ENCODE assay signal across 8 mouse cellular contexts in the genomic region with DNA sequence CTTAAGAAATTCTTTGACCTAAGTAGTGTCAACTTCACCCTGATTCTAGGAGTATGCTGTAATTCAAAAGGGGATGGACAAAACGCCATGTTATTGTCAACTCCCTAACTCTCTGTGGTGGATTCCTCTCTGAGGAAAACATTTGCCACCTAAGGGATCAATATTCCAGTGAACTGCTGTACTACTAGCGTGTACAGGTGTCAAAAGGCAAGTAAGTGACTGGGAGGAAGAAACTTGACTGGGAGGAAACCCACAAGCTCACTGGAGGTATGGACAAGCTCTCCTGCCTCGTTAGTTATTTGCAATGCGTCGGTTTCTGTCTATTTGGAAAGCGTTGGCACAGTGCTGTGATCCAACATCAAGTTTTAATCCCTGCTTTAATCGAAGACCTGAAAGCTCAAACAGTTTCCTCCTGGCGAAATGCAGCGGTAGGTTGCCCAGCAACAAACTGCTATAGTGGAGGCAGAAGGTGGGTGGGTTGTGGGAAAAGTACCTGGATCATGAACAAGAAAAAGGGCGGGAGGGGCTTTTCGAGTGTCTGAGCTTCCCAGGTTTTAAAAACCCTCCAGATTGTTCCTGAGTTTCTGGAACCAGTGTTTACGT. TPM values are rescaled to one million over a fixed set of nuclear protein-coding genes. Genes with fewer than 3 reads are reported as not detected.
DNase-seq lines count a peak whose midpoint lies in the region; ATAC-seq and TF ChIP-seq lines count a peak whose summit lies in the region.

A gene (plus strand): TSS at position 252 of the 603 bp plus-strand sequence.

- no peaks in the 10 kb centered on the region for H3K9me3 ChIP-seq in heart, embryonic 13.5 days
- H3K9me3 ChIP-seq in midbrain, embryonic 15.5 days: no peaks in the 10 kb centered on the region

- H3K27ac ChIP-seq in cortical plate, adult 2 months (ENCODE audit: insufficient read depth, low read length): peak within 1 kb of the TSS; percentile 0; the same call in 1 of the 2 replicates
- H3K27ac ChIP-seq in heart, embryonic 13.5 days (replicated peaks): peak within 1 kb of the TSS; percentile 97
- H3K27ac ChIP-seq in midbrain, embryonic 15.5 days: peak within 1 kb of the TSS; percentile 90

- peak within 1 kb of the TSS; percentile 95 for H3K9ac ChIP-seq in heart, embryonic 13.5 days
- H3K9ac ChIP-seq in midbrain, embryonic 15.5 days: peak within 1 kb of the TSS; percentile 85

- TF ChIP-seq POLR2A in lung, adult 2 months (IDR thresholded peaks at IDR 0.05; ENCODE audit: borderline replicate concordance, extremely low read depth, low read depth, low read length): no peak
- TF ChIP-seq POLR2A in cortical plate, adult 2 months (IDR thresholded peaks at IDR 0.05; ENCODE audit: extremely low read depth, insufficient read depth, low read length): no peak

- 2% methylated on average over 12 of the region's 12 CpGs for WGBS in lung, adult 2 months
- 3% methylated on average over 12 of the region's 12 CpGs for WGBS in heart, embryonic 13.5 days
- WGBS in midbrain, embryonic 15.5 days: 3% methylated on average over 12 of the region's 12 CpGs

- H3K36me3 ChIP-seq in heart, embryonic 13.5 days: peaks cover 30% of the 10 kb centered on the region
- peaks cover 11% of the 10 kb centered on the region; the same call in 1 of the 2 replicates for H3K36me3 ChIP-seq in midbrain, embryonic 15.5 days (replicated peaks)

- no peak for DNase-seq in lung, adult 2 months
- DNase-seq in lung, postnatal 4 days: no peak
- DNase-seq in left cerebral cortex, adult 18-20 months (ENCODE audit: low spot score in 2 of 2): no peak
- no peak for DNase-seq in c-Kit-positive CD71-positive TER-119-positive erythroid progenitor cells, embryonic 14.5 days (ENCODE audit: low spot score)

- no peak for TF ChIP-seq CTCF in lung, adult 2 months (IDR thresholded peaks at IDR 0.05; ENCODE audit: insufficient read depth, low read length)
- TF ChIP-seq CTCF in cortical plate, adult 2 months (IDR thresholded peaks at IDR 0.05; ENCODE audit: extremely low read depth, insufficient read depth, low read length): no peak

- H3K4me1 ChIP-seq in lung, adult 2 months (ENCODE audit: control insufficient read depth, insufficient read depth, low read length): peaks cover 8% of the 10 kb centered on the region; the same call in 1 of the 2 replicates
- H3K4me1 ChIP-seq in cortical plate, adult 2 months (ENCODE audit: control insufficient read depth, insufficient read depth, low read length): peaks cover 7% of the 10 kb centered on the region
- peaks cover 19% of the 10 kb centered on the region for H3K4me1 ChIP-seq in heart, embryonic 13.5 days
- H3K4me1 ChIP-seq in midbrain, embryonic 15.5 days: peaks cover 22% of the 10 kb centered on the region

- peak within 1 kb of the TSS; percentile 82 for H3K4me3 ChIP-seq in lung, adult 2 months (replicated peaks; ENCODE audit: extremely low read depth, low read depth, low read length)
- H3K4me3 ChIP-seq in cortical plate, adult 2 months (ENCODE audit: insufficient read depth, low read length): peak within 1 kb of the TSS; percentile 42
- peak within 1 kb of the TSS; percentile 87 for H3K4me3 ChIP-seq in heart, embryonic 13.5 days
- H3K4me3 ChIP-seq in midbrain, embryonic 15.5 days: peak within 1 kb of the TSS; percentile 90

- no peaks in the 10 kb centered on the region for H3K27me3 ChIP-seq in heart, embryonic 13.5 days (replicated peaks)
- H3K27me3 ChIP-seq in midbrain, embryonic 15.5 days (replicated peaks): no peaks in the 10 kb centered on the region

- no peak for ATAC-seq in heart, embryonic 13.5 days (ENCODE audit: extremely low read depth, insufficient number of reproducible peaks, low FRiP score, low TSS enrichment)
- peak; percentile 62 for ATAC-seq in midbrain, embryonic 15.5 days (replicated peaks)
- no peak for ATAC-seq in cerebellum, adult (ENCODE audit: insufficient number of reproducible peaks, low FRiP score, low TSS enrichment)

- H3K4me2 ChIP-seq in heart, embryonic 13.5 days: peak within 1 kb of the TSS; percentile 86
- H3K4me2 ChIP-seq in midbrain, embryonic 15.5 days: peak within 1 kb of the TSS; percentile 61

RNA-seq across cellular contexts. Expression of the gene that starts here (rescaled TPM):
- 50.0 and 58.7 TPM in 2 replicates for polyA plus RNA-seq in lung, adult 2 months (2012; rRNA removed)
- polyA plus RNA-seq in cortical plate, adult 2 months (2012; rRNA removed): 18.0 and 19.3 TPM in 2 replicates
- 33.4 and 34.4 TPM in 2 replicates for polyA plus RNA-seq in heart, embryonic 13.5 days (2015; fragmentation: Nextera tagmentation; extraction: Ambion mirVana)
- 10 to 100 TPM; 13.4 to 16.3 TPM for total RNA-seq in left cerebral cortex, adult 18-20 months (2021)
- 36.5 and 36.9 TPM in 2 replicates for polyA plus RNA-seq in midbrain, embryonic 15.5 days (2015; fragmentation: Nextera tagmentation; extraction: Ambion mirVana)

Comparison
In these comparisons a context has a peak if more than half of its experiments do, and no peak if none do; other contexts are left out.
1. H3K27ac ChIP-seq: peak in every context shown above with its lines; median percentile 97 in heart, embryonic 13.5 days; 90 in midbrain, embryonic 15.5 days; 0 in cortical plate, adult 2 months.